Mouse (Mus musculus) urinary bladder, postnatal 14 days (tissue): ENCODE measurements around the gene Trpv2.

Source experiments
- DNase-seq: peaks from one replicate; pipeline ENCODE4 v3.0.0; 2021; ENCODE audit warnings: low spot score

The Trpv2 gene

DNA sequence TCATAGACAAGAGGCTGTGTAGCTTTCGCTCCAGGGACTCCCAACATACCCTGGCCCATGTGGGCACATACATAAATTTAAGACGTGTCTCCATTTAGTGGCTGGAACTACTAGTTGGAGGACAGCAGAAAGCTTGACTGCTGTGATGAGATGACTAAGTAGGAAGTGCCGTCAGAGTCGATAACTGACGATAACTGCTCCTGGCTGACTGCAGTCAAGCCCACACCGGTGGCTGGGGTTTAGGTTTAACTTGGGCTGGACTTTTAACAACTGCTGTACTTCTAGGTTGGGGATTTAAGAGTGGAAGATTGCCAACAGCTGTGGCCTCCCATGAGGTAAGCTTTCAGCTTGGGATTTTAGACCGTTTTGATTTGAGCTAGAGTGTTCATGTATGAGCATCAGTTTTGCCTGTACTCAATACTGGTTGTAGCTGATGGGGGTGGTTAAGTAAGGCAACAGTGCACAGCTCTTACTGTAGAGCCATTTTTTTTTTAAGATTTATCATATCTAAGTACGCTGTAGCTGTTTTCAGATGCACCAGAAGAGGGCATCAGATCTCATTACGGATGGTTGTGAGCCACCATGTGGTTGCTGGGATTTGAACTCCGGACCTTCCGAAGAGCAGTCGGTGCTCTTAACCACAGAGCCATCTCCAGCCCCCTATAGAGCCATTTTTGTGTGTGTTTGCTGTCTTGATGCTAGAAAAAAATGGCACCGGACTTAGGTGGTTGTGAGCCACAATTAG is 29.2 kb downstream of the Trpv2 start:
- DNase-seq = no peak

DNA sequence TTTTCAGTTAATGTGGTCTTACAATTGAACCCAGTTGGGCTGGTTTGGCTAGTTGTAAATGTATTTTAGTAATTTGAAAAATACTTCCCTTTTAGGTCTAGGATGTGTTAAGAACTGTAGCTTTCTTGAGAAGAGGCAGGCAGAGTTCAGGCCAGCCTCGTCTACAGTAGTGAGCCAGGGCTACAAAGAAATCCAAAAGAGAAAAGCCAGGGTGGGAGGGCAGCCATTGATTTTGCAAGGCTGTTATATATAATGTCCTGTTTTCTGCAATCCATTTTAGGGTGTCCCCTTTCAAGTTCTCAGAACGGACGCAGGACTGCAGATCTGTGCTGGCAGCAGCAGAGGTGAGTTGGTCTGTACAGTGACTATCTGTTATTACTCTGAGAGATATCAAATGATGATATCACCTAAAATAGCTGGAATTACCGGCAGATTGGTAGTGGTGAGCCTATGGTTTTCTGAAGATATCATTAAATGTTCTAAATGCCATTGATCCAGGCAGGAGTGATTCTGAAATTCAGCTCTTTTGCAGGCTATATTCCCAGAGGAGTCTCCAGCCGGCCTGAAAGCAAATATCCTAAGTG is 29.9 kb downstream of the Trpv2 start:
- no peak for DNase-seq

DNA sequence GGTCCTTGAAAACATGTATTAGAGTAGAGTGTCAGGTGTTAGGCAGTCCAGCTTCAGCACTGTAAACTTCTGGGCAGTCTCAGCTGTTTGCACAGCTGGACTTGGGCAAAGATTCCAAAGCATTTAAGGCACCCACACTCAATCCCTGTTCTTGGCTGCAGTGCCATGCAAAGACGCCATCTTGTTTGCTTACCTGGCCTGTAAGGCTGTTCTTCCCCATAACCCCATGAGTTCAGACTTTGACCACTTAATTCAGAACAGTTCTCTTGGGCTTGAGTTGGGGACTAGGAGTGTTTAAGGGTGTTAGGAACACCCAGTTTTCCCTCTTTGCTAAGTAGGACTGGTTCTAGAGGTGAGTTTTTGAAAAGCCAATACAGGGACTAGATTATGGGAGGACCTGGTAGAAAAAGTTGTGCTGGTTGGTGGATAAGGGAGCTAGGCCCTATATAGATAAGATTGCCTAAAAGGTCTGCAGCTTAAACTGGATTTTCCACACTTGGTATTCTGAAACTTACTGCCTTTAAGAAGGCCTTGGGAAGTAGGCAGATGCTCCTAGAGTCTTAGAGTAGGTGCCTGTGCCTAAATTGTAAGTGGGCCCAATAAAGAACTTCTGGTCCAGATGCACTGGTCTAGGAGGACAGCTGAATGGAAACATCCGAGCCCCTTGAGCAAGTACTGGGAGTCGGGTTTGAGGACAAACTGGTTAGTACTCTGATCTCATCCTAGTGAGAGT is 30.8 kb downstream of the Trpv2 start:
- DNase-seq = no peak

DNA sequence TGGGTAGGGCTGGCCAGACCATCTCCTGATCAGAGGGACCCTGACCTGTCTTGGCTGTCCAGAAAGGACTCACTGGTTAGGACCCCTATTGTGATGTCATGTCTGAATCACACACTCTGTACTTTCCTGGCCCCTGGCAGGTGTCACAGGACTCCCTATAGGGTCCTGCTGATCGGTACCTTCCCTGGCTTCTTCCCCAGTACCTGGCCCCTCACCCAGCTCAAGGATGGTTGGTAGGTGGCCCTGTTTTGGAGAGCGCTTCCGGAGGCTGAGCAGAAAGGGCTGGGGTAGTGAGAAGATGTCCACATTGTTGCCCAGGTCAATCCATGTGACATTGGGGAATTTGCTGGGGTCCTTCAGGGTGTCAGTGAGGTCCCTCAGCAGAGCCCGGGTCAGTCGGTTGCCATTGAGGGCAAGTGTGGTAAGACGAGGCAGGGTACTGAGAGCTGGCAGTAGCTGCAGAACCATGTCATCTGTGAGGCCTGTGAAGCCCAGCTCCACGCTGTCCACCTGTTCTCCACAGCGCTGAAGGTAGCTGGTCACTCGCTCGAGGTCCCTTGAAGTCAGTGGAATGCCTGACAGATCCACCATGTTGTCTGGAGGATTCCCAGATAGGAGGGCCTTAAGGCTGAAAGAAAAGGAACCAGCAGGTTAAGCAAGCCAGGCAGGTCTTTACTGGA is 31.5 kb downstream of the Trpv2 start:
- no peak for DNase-seq

DNA sequence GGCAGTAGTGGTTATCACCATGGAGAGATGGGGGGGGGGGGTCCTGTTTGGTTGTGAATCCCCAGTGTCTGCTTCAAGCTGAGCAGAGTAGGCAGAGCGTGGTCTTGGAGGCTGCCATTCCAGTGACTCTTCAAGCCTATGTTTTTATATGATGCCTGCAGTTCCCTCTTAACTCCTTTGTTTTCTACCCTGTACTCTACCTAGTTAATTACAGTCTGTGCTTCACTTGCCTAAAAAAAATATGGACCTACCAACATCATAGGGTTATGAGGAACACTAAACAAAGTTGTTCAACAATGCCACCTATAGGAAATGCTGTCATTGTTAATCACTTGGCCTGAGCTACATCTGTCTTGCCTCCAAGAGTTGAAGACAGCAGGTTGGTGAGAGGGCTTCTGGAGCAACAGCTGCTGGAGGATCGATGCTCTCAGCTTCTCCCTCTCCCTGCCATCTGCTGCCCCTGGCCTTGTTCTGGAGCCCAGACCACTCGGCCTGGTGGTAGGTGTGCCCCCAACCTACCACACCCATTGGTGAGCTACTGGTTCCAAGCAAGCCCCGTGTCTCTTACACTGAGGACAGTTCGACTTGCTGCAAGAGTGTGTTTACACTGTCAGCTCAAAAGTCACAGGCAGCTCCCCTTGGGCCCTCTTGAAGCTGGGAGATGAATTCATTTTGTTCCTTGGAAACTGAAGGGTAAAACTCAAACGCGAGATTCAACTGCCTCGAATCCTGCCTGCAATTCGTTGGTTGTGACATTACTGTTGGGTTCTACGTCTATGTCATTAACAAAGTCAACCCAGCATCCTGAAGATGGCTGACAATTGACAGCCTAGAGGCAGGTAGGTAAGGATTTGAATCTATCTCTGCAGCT is 32.2 kb downstream of the Trpv2 start:
- DNase-seq = no peak

DNA sequence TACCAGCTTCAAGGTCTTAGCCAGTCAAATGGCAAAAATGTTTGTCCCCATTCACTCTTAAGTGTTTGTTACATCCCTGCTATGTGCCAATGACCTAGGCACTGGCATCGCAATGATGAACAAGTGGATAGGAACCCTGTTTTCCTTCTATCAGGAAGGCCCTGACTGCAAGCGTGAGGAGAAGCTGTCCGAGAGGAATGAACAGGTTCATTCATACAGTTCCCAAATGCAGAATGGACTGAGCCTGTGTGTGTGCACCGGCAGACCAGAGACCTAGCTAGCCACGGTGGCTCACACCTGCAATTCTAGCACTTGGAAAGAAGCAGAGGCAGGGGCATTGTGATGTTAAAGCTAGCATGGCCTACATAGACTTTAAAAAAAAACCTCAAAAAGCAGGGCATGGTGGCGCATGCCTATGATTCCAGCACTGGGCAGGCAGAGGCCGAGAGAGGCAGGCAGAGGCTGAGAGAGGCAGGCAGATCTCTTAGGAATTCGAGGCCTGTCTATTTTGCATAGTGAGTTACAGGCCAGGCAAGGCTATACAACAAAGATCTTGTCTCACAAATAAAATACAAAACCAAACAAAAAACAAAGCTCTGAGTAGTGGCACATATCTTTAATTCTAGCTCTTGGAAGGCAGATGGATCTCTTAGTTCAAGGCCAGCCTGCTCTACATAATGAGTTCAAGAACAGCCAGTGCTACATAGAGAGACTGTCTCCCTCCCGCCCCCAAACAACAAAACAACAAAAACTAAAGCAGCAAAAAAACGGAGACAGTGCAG is 33.1 kb downstream of the Trpv2 start:
- DNase-seq = no peak

DNA sequence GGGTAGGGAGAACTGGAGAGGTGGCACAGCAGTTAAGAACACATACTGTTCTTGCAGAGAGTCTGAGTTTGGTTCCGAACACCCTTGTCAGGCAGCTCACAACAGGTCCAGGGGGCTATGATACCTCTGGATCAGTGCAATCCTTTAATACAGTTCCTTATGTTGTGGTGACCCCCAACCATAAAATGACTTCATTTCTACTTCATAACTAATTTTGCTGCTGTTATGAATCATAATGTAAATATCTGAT is 33.6 kb downstream of the Trpv2 start:
- DNase-seq = no peak

DNA sequence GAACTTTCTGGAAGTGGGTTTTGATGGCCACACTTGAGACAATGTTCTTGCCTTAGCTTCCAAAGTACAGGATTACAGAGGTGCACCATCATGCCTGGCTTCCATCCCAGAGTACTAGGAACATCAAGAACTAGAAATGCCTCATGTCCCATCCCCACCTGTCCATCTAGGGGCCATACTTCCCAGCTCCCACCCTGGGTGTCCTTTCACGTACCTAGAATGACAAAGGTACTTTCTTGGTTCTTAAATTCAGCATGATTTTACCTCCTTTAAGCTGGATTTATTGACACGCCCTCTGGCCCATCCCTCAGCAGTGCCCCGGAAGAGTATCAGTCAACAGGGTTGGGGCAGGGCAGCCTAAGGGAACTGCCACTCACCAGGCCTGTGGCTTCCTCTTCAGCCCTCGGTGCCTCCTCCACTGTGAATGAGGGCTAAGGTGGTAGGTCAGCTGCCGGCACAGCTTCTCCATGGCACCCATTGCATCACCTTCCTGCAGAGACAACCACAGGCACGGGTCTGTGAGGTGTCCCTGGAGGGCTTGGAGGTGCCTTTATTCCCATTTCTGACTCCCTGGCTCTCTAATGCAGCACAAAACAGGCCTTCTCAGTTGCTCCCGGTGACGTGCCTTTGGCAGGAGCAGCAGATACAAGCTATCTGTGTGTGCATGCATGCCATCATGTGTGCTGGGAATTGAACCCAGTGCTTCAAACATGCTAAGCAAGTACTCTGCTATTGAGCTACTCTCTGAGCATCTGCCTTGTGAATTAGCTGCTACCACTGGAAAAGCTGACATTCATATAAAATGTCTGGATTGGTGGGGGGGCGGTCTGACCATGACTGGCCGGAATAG is 34.8 kb downstream of the Trpv2 start:
- no peak for DNase-seq

DNA sequence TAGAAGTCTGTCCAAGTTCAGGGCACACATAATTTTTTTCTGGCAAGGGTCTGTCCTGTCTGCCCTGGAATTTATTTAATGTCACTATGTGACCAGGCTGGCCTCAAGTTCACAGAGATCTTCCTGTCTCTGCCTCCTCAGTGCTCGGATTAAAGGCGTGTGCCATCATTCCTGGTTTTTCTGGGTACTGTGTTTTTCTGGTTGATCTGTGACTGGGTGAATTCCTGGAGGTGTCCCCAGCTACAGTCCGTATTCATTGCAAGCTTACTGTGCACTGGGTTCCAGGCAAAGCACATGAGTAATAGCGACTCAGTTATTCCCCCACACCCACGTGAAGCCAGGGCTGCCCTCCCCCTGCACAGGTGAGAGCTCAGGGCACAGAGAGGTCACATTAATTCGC is 36.0 kb downstream of the Trpv2 start:
- no peak for DNase-seq

DNA sequence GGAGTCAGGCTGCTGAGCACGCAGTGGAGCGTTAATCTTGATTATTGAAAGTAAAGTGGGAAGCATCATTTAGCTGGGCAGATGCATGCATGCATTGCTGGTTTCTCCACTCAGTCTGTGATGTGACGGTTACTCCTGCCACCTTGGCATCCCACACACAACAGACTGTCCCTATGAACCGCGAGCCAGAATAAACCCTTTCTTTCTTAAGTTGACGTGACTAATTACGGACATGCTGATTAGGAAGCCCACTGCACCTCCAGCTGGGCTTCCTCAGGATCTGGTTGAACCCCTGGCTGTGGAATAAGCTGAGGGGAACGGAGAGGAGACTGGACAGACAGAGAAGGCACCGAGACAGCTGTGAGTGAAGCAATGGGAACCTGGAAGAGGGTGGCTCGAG is 38.3 kb downstream of the Trpv2 start:
- no peak for DNase-seq

DNA sequence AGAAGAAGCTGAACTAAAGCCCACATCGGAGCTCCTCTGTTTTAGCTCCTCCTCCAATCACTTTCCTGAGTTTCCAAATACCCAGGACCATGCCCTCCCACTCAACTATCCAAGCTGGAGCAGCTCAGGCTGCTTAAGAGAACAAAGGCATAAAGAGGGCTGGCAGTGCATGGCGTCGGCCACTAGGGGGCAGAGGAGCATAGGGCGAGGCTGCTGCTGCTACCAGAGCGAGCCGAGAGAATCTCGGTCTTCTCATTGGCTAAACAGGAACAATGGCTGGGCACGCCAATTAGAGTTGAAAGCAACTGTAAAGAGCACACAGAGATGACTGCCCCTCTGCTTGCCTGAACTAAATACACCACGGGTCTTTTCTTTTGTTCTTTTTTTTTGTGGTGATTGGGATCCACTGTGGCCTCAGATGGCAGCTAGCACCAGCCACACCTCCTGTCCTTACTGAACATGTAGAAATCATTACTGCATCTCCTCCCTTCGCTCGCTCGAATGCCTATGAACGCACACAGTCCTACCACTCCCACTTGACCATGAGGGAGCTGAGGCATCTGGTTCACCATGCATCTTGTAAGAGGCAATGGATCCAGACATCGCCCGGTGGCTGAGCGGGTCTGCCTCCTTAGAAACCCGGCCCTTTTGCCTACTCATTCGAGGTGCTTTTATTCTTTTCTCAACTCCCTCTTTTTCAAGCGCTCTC is 39.5 kb downstream of the Trpv2 start:
- peak; percentile 94 for DNase-seq

DNA sequence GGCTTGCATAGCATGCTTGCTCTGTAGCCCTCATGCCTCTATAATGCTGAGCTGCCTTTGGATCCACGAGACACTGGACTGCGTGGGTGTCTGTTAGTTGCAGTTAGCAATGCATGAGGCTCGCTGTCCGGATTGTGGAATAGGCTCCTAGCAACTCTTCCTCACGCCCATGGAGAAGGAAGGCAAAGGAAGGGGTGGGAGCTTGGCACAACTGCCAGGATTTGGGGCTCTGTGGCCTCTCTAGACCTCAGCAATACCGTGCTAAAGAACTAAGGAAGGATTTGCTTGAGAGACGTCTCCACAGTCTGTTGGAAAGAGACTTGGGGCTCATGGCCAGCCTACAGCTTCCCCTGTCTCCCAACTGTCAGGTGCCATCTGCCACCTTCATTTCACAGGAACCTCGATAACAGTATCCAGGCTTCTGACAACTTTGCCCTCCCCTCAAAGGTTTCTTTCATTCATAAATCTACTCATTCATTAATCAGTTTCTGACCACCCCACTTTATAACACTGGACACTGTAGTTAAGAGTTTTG is 40.7 kb downstream of the Trpv2 start:
- DNase-seq = no peak

DNA sequence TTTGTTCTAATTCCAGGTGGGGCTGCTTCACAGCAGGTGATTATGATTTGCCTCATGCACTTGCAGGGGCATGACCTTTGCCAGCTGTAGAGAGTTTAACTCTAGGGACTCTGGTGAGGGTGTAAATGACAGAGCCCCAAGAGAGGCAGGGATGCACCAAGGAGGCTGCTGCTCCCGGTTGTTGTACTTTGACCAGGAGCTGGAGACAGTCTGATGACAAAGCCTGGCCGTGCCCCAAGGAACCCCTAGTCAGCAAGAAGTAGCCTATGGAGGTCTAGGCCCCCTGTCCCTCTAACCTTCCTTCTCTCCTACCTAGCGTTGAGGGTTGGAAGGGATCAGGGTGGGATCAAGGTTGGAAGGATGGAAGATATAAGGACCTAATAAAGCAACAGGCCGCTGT is 41.2 kb downstream of the Trpv2 start:
- DNase-seq = no peak

DNA sequence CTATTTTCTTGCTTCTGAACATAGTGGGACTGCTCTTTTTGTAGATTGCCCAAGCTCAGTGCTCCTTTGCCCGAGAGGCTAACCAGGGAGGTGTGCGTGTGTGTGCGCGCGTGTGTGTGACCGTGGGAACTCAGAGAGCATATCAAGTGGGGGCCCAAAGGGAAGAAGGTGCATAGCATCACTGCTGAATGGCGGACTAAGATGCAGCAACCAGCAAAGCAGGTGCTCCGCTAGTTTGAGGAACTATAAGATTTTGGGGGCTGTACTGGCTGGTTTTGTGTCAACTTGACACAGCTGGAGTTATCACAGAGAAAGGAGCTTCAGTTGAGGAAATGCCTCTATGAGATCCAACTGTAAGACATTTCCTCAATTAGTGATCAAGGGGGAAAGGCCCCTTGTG is 46.8 kb downstream of the Trpv2 start:
- DNase-seq = no peak

DNA sequence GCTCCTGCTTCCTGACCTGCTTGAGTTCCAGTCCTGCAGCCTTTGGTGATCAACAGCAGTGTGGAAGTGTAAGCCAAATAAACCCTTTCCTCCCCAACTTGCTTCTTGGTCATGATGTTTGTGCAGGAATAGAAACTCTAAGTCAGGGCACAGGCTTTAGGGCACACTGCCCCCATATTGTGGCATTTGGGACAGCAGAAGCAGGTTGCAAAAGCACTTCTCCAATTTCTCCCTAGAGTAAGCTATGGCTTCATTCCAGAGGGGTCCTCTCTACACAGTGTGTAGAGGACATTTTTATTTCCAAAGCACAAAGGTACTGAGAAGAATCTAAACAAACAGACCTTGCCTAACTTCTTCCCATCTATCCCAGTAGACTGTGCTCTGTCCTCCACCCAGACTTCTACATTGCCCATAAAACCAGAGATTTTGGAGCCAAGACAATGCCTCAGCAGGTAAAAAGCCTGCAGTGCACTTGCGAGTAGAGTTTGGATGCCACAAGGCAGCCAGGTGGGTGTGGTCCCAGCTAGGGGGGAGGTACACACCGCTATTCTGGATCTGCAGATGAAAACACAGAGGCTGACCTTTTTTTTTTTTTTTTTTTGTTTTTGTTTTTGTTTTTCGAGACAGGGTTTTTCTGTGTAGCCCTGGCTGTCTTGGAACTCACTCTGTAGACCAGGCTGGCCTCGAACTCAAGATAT is 47.4 kb downstream of the Trpv2 start:
- no peak for DNase-seq

DNA sequence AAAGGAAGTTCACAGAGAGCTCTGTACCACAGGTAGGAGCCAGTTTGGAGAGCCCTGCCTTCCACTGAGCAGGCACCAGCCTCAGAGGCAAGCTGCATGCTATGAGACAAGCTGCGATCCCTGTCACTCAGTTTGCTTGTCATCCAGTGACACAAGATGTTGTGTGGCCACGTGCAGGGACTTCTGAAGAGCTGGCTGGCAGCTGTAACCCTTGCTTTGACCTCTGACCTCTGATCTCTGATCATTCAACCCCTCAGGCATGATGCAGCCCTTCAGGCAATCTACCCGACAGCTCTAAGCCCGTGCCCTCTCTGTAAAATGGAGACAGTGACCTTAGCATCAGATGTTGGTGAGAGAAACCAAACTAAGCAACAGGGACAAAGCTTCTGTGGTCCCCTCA is 48.6 kb downstream of the Trpv2 start:
- no peak for DNase-seq

DNA sequence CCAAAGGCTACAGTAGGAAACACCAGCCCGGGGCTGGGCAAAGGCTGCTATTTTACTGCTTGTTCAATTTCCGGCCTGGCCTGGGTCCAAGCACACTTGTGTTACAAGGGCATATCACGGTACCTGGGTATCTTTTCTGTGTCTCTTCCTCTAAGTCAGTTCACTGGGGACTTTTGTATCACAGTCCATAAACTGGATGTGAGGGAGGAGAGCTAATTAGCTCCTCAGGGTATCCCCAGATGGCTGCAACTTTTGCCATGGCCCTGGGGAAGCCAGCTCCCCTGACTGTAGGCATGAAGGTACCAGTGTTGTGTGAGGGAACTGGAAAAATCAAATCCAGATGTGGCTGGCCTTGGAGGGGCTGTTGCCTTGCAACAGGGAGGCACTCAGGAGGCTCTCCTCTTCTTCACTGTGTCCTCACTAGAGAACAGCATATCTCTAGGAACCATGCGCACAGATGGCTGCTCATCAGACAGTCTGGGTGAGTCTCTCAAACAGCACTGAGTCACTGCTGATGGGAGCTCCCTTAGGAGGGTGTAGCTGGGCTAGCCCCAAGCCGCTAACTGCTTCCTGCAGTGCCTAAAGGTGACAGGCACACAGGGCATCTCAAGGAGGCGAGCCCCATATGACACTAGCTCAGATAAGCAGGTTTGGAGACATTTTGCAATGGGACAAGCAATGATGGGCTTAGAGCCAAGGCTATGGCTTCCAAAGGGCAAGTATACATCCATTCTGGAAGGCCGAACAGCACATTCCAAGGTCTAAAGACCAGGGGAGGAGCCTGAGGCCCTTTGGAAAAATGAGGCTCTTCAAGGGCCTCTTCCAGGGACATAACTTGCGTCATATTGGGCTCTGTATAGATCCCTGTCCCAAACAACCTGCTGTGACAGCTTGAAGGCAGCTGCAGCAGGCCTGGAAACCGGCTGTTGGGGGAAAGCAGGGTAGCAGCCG is 50.3 kb downstream of the Trpv2 start:
- DNase-seq = no peak
